Mouse (Mus musculus): ENCODE results near the gene Parvb. TPM values are rescaled to one million over a fixed set of nuclear protein-coding genes. Genes with fewer than 3 reads are reported as not detected.
"Not testable (repeated sequence)": the region's sequence is repeated elsewhere in the genome, so short reads cannot be mapped to it uniquely, and the experiment has no call there.

Parvb gene
- total and polyA plus RNA-seq, 2 experiments from 2014 or later: 10.8 to 26.1 TPM

DNA sequence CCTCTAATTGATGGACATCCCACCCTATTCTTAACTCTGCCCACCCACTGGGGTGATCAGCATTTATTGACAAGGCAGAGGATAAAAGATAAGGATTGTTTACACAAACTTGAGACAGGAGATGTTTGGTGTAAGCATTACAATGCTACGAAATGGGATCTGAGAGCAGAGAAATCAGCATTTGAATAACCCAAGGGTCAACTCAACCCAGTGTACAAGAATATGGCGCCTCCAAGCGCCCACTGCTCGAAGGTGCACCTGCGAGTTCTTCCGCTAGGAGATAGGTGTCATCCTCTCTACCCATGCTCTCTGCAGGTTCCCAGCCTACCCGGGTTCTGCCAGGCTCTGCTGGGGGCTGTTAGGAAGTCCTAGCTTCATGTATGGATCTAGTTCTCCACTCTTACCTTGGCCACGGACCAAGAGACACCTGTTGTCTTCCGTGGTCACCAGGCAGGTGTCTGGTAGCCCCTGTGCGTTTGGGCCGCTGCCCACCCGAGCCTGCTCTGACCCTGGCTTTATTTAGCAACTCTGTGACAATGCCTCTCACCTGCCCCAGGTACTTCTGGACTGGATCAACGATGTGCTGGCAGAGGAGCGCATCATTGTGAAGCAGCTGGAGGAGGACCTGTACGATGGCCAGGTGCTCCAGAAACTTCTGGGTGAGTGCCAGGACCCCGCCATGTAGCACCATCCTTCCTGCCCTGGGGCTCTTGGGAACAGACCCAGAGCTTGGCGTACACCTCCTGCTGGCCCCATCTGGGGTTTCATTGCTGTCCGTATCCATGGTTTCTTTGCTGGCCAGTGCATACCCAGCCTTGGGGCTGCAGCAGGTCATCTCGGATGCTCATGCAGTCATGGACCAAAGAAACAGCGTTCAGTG is 50.6 kb downstream of the Parvb start:
- H3K36me3 ChIP-seq (replicated peaks; ENCODE audit: control insufficient read depth, insufficient read depth, low read length): peaks cover 39% of the 10 kb centered on the region
- H3K4me2 ChIP-seq (ENCODE audit: low read depth, low read length): no peak overlapping the region
- H3K27ac ChIP-seq (ENCODE audit: low read depth): no peak overlapping the region
- H3K4me1 ChIP-seq (ENCODE audit: control insufficient read depth, insufficient read depth): no peaks in the 10 kb centered on the region
- no peaks in the 10 kb centered on the region for H3K9me3 ChIP-seq (replicated peaks; ENCODE audit: control insufficient read depth, low read length)
- ATAC-seq (ENCODE audit: insufficient read depth, low read depth): no peak
- no peak overlapping the region for H3K4me3 ChIP-seq (ENCODE audit: low read depth, low read length)
- H3K9ac ChIP-seq (replicated peaks; ENCODE audit: low read depth, low read length): no peak overlapping the region
- no peak for TF ChIP-seq CTCF (IDR thresholded peaks at IDR 0.05; ENCODE audit: low read depth)
- no peak for TF ChIP-seq EP300 (IDR thresholded peaks at IDR 0.05; ENCODE audit: low read depth)
- H3K27me3 ChIP-seq (ENCODE audit: control insufficient read depth, insufficient read depth, low read length): no peaks in the 10 kb centered on the region
- DNase-seq (ENCODE audit: low spot score): no peak
- 78% methylated on average over 20 of the region's 20 CpGs for WGBS

DNA sequence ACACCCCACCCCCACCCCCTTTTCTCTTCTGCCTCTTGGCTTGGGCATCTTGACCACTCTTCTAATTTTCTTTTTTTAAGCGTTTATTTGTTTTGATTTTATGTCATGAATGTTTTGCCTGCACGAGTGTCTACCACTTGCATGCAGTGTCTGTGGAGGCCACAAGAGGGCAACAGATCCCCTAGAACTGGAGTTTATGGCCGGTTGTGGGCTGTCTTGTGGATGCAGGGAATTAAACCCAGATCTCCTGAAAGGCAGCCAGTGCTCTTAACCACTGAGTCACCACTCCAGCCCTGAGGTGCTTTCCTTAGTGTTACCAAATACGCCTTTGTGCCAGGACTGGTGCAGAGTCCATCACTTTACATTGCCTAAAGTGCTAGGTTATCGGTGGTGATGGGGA is 52.2 kb downstream of the Parvb start:
- Histone ChIP-seq H3K9ac (replicated peaks; ENCODE audit: low read depth, low read length) (no peak overlapping the region), H3K36me3 (replicated peaks; ENCODE audit: control insufficient read depth, insufficient read depth, low read length) (peaks cover 42% of the 10 kb centered on the region), H3K4me1 (ENCODE audit: control insufficient read depth, insufficient read depth) (no peaks in the 10 kb centered on the region), H3K4me3 (ENCODE audit: low read depth, low read length) (no peak overlapping the region), H3K4me2 (ENCODE audit: low read depth, low read length) (no peak overlapping the region), H3K27me3 (ENCODE audit: control insufficient read depth, insufficient read depth, low read length) (no peaks in the 10 kb centered on the region), H3K9me3 (replicated peaks; ENCODE audit: control insufficient read depth, low read length) (no peaks in the 10 kb centered on the region), H3K27ac (ENCODE audit: low read depth) (no peak overlapping the region)
- DNase-seq (ENCODE audit: low spot score) (no peak), ATAC-seq (ENCODE audit: insufficient read depth, low read depth) (no peak)
- 72% methylated on average over 5 of the region's 5 CpGs for WGBS
- TF ChIP-seq CTCF (IDR thresholded peaks at IDR 0.05; ENCODE audit: low read depth) (peak; percentile 65), EP300 (IDR thresholded peaks at IDR 0.05; ENCODE audit: low read depth) (no peak)

GRCm38 (mm10) chr15:84285453-84285852 is 53.6 kb downstream of the Parvb start:
- WGBS: 86% methylated on average over 7 of the region's 7 CpGs
- Histone ChIP-seq H3K4me3 (ENCODE audit: low read depth, low read length) (no peak overlapping the region), H3K9me3 (replicated peaks; ENCODE audit: control insufficient read depth, low read length) (no peaks in the 10 kb centered on the region), H3K27me3 (ENCODE audit: control insufficient read depth, insufficient read depth, low read length) (no peaks in the 10 kb centered on the region), H3K4me1 (ENCODE audit: control insufficient read depth, insufficient read depth) (no peaks in the 10 kb centered on the region), H3K36me3 (replicated peaks; ENCODE audit: control insufficient read depth, insufficient read depth, low read length) (peaks cover 41% of the 10 kb centered on the region), H3K9ac (replicated peaks; ENCODE audit: low read depth, low read length) (no peak overlapping the region), H3K4me2 (ENCODE audit: low read depth, low read length) (no peak overlapping the region), H3K27ac (ENCODE audit: low read depth) (no peak overlapping the region)
- ATAC-seq (ENCODE audit: insufficient read depth, low read depth) (no peak), DNase-seq (ENCODE audit: low spot score) (no peak)
- TF ChIP-seq CTCF (IDR thresholded peaks at IDR 0.05; ENCODE audit: low read depth) (no peak), EP300 (IDR thresholded peaks at IDR 0.05; ENCODE audit: low read depth) (no peak)

DNA sequence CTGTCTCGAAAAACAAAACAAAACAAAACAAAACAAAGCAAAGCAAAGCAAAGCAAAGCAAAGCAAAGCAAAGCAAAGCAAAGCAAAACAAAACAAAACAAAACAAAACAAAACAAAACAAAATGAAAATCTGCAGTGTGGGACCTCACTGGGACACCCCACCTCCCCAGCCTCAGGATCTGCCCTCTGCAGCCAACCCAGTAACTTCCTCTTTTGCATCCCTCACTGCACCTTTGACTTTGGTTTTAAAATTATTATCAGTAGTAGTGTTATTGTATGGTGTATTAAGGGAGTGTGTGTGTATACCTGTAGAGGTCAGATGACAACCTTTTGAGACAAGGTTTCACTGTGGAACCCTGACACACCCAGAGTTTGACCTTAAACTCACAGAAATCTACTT is 57.1 kb downstream of the Parvb start:
- H3K4me2 ChIP-seq (ENCODE audit: low read depth, low read length); H3K4me1 ChIP-seq (ENCODE audit: control insufficient read depth, insufficient read depth); H3K27ac ChIP-seq (ENCODE audit: low read depth); DNase-seq (ENCODE audit: low spot score); H3K9me3 ChIP-seq (replicated peaks; ENCODE audit: control insufficient read depth, low read length); H3K27me3 ChIP-seq (ENCODE audit: control insufficient read depth, insufficient read depth, low read length); ATAC-seq (ENCODE audit: insufficient read depth, low read depth); H3K9ac ChIP-seq (replicated peaks; ENCODE audit: low read depth, low read length); H3K4me3 ChIP-seq (ENCODE audit: low read depth, low read length): not testable (repeated sequence)
- 91% methylated on average over 1 of the region's 1 CpGs for WGBS
- peaks cover 54% of the 10 kb centered on the region for H3K36me3 ChIP-seq (replicated peaks; ENCODE audit: control insufficient read depth, insufficient read depth, low read length)

DNA sequence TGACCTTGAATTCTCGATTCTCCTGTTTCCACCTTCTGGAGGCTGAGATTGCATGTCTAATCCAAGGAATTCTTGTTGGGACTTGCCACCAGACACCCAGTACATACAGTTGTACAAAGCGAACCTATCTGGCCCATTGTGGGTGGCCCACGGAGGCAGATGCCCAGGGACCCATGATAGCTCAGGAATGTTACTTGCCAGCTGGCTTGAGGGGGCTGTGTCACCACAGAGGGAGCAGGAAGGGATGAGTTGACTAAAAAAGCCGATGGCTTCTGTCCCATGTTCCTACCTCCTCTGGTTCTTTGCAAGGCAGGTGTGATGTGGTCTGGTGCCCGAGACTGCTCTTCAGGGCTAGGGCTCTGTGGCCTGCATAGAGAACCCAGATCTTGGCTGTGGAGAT is 59.3 kb downstream of the Parvb start:
- Histone ChIP-seq H3K4me3 (ENCODE audit: low read depth, low read length) (no peak overlapping the region), H3K27ac (ENCODE audit: low read depth) (no peak overlapping the region), H3K9me3 (replicated peaks; ENCODE audit: control insufficient read depth, low read length) (no peaks in the 10 kb centered on the region), H3K27me3 (ENCODE audit: control insufficient read depth, insufficient read depth, low read length) (no peaks in the 10 kb centered on the region), H3K4me2 (ENCODE audit: low read depth, low read length) (no peak overlapping the region), H3K36me3 (replicated peaks; ENCODE audit: control insufficient read depth, insufficient read depth, low read length) (peaks cover 71% of the 10 kb centered on the region), H3K4me1 (ENCODE audit: control insufficient read depth, insufficient read depth) (no peaks in the 10 kb centered on the region), H3K9ac (replicated peaks; ENCODE audit: low read depth, low read length) (no peak overlapping the region)
- no peak for ATAC-seq (ENCODE audit: insufficient read depth, low read depth)
- no peak for TF ChIP-seq EP300 (IDR thresholded peaks at IDR 0.05; ENCODE audit: low read depth)
- no peak for TF ChIP-seq CTCF (IDR thresholded peaks at IDR 0.05; ENCODE audit: low read depth)
- no peak for DNase-seq (ENCODE audit: low spot score)
- WGBS: 93% methylated on average over 5 of the region's 5 CpGs

- WGBS: 78% methylated on average over 12 of the region's 12 CpGs
- Histone ChIP-seq H3K27me3 (ENCODE audit: control insufficient read depth, insufficient read depth, low read length) (no peaks in the 10 kb centered on the region), H3K4me3 (ENCODE audit: low read depth, low read length) (no peak overlapping the region), H3K4me1 (ENCODE audit: control insufficient read depth, insufficient read depth) (no peaks in the 10 kb centered on the region), H3K4me2 (ENCODE audit: low read depth, low read length) (no peak overlapping the region), H3K36me3 (replicated peaks; ENCODE audit: control insufficient read depth, insufficient read depth, low read length) (peaks cover 60% of the 10 kb centered on the region), H3K9ac (replicated peaks; ENCODE audit: low read depth, low read length) (no peak overlapping the region), H3K9me3 (replicated peaks; ENCODE audit: control insufficient read depth, low read length) (no peaks in the 10 kb centered on the region), H3K27ac (ENCODE audit: low read depth) (no peak overlapping the region)
- no peak for ATAC-seq (ENCODE audit: insufficient read depth, low read depth)
- TF ChIP-seq EP300 (IDR thresholded peaks at IDR 0.05; ENCODE audit: low read depth) (no peak), CTCF (IDR thresholded peaks at IDR 0.05; ENCODE audit: low read depth) (no peak)
- DNase-seq (ENCODE audit: low spot score): no peak
Observed at GRCm38 (mm10) chr15:84293590-84293989, 61.7 kb downstream of the Parvb start.

All from heart, postnatal 0 days (tissue).